Mouse (Mus musculus) cerebellum, postnatal 25 days (tissue): ENCODE results near the gene Ccl28.
"Not testable (repeated sequence)": the region's sequence is repeated elsewhere in the genome, so short reads cannot be mapped to it uniquely, and the experiment has no call there.

Experiments used
- DNase-seq, 2 experiments: peaks; one replicate each; pipeline ENCODE4 v3.0.0; 2021; ENCODE audit warnings: mixed read lengths in 2 of 2

Ccl28 gene

DNA sequence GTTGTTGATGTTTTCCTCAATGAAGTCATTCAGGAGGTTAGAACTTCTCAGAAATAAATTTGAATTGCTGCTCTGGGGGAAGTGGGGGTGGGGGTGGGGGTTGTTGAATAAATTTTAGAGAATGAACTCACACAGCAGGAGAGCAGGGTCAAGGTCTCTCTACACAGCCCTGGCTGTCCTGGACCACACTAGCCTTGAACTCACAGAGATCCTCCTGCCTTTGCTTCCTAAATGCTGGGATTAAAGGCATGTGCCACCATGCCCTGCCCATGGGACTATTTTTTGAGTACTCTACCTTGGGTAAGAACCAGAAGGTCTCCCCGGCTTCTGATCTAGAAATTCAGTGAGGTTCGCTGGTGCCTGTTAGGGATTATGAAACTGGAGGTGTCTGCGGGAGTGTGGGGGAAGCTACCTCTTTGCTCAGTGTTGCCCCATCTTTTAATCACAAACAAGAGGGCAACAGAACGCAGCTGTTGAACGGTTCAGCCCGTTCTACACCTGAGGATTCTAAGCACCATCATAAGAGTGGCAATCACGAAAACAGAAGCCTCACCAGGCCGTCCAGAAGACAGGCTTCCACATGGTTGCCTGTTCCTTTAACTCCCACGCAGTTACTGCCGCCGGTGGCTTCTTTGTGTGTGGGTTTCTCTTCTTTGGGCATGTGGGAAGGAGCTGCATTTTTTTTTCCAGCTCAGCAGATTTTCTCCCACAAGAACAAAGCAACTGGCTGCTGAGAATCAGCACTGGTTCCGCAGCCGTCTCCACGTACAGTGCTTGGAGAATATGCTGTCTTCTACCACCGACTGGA, 25.5 kb downstream of the Ccl28 start:
- DNase-seq: no peak

DNA sequence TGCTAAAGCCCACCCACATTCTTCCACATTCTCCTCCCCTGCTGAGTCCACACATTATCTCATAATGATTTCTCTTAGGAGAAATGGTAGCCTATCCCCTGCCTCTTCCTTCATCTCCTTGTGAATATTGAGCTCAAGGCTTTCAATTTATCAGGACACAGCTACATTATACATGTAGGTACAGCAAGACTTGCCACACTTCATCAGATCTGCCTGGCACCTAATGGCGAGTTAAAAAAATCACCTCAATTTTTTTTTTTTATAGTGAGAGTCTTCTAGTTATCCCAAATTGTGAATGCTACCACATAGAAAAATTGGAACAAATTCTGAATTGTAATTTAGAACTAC, 26.1 kb downstream of the Ccl28 start:
- no peak for DNase-seq

DNA sequence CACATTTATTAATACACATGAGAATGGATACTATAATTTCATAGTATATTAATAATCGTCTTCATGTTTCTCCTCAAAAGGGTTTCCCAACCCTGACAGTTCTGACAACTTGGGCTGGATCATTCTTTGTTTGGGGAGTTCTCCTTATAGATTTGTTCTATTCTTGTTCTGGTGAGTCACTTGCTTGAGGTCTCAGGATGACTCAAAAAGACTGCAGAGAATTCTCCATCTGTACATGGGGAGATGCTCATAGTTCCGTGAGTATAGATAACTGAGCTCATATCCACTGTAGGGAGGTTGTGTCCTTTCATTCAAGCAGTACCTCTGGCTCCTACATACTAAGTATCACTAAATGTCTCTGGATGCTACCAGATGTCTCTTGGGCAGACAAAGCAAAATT, 31.1 kb downstream of the Ccl28 start:
- DNase-seq: no peak

DNA sequence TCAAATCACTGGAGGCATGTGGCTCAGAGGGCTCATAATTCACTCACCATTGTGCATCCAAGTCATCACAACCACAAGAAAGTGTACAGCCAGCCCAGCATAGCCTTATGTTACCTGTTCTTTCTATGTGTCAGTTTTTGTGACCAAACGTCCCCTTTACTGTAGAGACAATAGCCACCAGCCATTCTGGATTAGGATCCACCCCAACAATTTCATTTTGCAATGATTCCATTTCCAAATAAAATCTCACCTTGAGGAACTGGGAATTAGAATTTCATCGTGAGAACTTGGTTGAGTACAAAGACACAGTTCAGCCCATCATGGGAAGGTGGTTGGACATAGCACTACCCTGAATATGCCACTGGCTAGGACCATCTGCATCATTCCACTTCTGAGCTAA, 32.6 kb downstream of the Ccl28 start:
- no peak for DNase-seq

DNA sequence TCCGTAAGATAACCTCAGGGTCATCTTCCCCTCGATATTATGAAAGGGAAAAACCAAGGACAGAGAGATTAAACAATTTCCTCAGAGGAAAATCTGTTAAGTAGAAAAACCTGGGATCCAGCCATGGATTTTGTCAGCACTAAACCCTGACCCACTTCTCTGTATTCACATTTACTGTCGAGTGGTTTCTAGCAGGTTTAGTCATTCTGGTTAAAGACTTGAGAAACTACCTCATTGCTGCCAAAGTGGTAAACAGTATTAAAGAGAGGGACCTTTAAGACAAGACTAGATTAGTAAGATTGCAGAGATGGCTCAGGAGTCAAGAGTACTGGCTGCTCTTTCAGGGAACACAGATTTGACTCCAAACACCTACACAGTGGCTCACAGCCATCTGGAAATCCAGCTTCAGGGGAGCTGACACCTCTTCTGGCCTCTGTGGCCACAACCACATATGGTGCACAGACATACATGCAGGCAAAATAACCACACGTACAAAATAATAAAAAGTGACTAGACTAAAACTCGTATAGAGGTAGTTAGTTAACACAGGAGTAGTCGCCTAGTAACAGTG, 33.3 kb downstream of the Ccl28 start:
- peak; percentile 12 to 15 for DNase-seq

DNA sequence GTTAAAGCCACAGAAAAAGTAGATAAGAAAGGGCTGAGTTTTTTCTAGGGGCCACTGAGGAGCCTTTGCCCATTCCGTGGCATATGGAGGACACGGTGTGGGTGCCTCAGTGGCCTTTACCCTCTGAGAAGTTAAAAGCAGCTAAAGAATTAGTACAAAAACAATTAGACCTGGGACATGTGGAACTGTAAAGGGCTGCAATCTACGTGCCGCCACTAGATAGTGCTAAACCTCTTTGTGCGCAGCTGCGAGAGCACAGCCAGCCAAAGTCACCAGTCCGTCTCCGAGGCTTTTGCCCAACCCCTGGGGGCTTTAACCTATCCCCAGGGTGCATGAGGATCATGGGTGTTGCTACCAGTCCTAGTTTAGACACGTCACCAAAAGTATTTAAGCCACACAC, 37.8 kb downstream of the Ccl28 start:
- peak; percentile 23 to 42 for DNase-seq

DNA sequence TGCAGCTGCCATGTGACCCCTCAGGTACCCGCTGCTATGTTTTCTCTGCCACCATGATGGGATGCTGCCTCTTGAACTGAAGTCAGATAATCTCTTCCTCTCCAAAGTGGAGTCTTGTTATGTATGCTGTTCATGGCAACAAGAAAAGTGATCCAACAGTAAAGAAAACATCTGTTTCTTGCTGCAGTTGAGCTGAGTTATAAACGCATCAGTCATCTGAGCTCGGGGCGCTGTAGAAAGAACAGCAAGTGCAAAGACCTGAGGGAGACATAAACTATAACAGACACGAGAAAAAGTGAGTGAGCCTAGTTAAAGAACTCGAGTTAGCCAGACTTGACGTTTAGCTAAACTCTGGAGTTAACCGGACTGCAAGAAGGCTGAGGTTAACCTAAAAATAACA, 55.2 kb downstream of the Ccl28 start:
- no peak for DNase-seq

DNA sequence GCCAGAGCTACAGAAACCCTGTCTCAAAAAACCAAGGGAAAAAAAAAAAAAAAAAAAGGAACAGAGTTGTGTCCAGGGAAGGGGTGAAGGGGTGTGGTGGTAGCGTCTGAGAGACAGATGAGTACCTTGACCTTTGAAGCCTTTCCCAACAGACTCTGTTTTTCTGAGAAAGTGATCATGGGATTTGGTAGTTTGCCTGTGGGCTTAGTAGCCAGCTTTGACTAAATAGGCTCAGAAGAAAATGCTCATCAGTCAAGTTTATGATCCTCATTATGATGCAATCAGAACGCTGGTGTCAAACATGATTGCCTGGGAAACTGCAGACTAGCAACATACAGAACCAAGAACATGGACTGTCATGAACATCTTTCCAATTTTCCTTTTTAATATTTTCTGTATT, 56.1 kb downstream of the Ccl28 start:
- DNase-seq: no peak

DNA sequence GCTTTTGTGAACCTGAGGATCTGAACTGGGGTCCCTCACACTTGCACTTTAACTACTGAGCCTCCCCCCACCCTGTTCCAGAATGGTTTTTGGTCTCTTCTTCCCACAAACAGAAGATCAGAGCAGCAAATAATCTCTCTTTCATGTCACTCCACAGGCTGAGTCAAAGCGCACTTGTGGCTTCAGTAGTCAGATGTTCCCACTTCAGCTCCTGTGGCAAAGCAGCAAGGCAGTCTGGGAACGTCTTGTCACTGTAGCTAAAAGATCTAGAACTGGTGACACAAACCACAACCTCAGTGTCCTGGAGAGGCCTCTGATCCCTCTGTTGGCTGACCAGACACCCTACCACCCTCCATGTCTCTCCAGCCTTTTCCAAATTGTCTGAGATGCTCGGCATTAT, 57.5 kb downstream of the Ccl28 start:
- DNase-seq: no peak

DNA sequence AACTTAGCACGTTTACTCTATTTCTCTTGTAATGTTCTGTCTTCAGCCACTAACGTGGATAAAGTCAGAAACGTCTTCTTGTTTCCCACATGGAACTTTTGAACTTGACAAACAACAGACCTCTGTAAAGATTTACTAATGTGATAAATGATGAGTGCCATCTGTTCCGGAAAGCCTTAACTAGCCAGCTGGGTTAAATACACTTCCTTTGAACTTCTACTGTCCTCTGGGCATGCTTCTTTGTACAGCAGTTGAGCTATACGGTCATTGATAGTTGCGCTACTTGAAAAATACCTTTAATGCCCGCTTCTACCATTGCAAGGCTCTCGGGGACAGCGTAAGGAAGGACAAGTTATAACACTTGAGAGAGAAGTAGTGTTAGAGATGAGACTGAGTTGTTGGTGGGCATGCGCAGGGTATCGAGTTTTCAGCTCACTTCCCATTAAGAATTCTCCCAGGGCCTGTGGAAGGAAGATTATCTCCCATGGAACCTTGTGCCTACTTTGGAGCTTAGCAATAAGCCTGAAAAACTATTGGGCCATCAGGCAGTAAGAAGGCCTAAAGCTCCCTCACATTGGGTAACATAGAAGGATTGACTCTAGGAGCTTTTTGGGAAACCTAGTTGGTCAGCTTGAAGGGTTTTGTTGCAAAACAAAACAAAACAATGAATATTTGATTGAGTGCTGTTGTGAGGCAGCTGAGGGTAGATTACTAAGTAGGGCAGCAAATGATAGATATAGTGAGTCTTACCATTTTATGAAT, 61.0 kb downstream of the Ccl28 start:
- DNase-seq: no peak

DNA sequence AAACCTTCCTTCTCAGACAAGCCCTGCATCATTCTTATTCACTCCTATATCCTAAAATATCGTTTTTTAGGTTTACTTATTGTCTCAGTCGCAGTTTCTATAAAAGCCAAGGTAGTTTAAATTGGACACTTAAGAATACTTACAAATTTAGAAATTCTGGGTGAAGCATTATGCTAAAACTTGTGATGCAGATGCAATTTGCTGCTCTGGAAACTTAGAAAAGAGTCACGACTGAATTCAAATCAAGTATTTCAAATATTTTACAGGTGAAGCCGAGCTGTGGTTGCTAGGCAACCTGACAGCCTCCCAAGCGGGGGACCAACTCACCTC, 66.1 kb downstream of the Ccl28 start:
- DNase-seq: no peak

DNA sequence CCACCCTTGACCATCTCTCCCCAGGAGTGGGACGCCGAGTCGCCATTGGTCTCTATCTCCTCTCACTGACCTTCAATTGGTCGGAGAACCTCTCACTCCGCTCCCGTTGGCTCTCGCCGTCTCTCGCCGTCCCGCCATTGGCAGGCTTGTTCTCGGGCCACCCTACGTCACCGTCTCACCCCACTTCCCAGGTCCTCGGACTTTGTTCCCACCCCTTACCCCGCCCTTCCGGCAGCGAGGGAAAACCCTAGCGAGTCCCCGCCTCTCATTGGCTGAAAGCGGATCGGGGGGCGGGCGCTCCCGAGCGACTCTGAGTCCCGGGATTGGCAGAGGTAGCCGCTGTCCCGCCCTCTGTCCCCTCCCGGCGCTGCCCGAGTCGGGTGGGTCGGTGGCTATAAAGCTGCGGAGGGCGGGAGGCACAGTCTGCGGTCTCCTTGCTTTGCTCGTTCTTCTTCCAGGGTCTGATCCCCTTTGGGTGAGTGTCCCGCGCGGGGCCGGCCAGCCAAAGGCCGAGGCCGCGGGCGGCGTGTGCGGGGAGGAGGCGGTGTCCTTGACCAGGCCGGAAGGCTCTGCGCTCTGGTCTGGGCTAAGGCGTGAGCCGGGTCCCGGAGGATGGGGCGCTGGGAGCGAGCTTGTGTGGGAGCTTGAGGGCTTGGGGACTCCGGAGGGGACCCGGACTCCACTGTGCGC, 66.6 kb downstream of the Ccl28 start, which contains the start of gene Hmgcs1:
Gene Hmgcs1, plus strand, starts transcription at position 341 of the 690 bp plus-strand sequence.
- peak; percentile 99 to 100 for DNase-seq

DNA sequence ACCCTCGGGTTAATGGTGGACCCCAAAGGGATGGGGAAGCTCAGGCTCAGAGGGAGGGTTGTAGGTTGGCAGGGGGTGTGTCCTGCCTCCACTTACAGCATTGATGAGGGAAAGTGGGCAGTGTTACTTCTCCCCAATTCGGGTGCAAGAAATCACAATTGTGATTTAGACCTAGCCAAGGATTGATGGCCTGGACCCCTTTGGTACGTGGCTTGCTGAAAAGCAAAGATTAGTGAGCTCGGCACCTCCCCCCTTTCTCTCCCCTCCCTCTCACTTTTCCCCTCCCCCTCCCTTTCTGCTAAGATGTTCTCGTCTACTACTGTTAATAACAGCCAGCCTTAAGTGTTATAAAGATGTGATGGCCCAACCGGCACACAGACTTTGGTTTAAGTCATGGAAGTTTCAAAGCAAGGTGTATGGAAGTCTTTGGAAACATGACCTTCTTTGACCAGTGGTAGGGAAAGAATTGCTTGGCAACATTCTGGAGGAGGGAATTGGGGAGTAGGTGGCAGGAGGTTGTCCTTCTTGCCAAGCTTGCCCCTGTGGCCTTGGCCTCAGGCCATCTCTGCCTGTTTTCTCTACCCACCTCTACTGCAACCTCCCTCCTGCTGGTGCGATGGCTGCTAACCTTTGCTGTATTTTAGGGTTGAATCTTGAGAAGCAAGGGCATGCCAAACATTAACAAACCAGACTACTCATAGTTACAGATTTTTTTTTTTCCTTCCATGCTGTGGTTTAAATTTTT, 67.4 kb downstream of the Ccl28 start:
- peak; percentile 43 to 60 for DNase-seq

DNA sequence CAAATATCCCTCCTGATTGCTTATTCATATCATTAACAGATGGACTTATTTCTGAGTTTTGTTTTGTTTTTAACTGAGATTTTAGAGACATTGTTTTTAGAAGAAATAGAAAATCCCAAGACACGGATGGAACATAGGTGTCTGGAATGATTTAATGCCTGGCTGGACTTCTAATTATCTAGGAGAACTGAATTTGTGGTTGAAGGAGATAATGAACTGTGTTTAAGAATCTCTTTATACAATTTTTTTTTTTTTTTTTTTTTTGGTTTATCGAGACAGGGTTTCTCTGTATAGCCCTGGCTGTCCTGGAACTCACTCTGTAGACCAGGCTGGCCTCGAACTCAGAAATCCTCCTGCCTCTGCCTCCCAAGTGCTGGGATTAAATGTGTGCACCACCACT, 68.3 kb downstream of the Ccl28 start:
- not testable (repeated sequence) for DNase-seq

DNA sequence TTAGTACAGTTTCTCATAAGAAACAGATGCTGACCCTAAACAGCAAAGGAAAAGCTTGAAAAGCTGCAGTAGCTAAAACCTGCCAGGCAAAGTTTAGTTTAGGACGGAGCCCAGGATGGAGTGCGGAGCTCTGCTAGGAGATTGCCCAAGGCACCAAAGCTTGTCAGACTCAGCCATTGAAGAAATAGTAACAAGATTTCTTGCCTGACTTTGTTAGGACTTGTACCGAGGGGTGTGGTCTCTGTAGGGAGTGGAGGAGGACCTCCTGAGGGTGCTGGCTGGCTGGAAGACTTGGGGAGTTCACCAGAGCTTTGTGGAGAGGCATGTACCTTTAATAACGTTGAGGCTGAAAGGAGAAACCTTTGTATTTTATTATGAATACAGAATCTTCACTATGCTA, 72.1 kb downstream of the Ccl28 start:
- no peak for DNase-seq

DNA sequence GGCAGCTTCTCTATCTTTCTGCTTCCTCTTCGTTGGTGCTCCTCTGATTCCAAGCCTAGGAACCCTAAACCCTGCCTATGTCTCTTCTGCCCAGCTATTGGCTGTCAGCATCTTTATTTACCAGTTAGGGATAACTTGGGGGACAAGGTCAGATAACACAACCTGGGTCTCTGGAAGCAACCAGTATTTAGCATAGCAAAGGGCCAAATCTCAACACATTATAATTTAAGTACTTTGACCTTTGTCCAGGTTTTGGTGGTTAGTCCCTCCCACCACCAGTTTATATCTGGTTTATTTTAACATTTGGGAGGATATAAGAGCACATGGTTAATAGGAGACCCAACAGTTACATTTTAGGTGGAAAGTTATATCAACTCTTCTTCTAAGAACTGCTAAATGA, 72.9 kb downstream of the Ccl28 start:
- DNase-seq: no peak

DNA sequence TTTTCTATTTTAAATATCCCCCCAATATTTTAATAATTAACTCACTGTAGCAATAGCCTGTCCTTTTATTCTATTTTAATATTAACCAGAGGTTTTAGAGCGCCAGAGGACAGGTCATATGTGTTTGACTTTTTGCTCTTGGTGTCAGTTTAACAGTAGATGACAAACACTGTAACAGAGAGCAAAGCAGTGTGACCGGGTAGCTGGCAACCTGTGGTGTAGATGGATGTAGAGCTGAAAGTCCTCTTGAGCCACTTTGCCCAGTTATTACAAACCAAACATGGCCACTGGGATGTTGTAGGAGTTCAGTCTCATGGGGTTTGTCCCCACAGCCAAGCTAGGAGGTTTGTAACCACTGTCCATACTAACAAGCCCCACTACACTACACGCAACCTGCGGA, 74.8 kb downstream of the Ccl28 start:
- DNase-seq: no peak
